Mouse (Mus musculus) kidney, postnatal 0 days (tissue): ENCODE results near the gene Hspa1l. TPM values are rescaled to one million over a fixed set of nuclear protein-coding genes. Genes with fewer than 3 reads are reported as not detected.
A peak's percentile ranks its signal among the peaks of the same experiment; 100 is the strongest.
"Not testable (repeated sequence)": the region's sequence is repeated elsewhere in the genome, so short reads cannot be mapped to it uniquely, and the experiment has no call there.

Source experiments
- ATAC-seq: fragments of 200-750 bp; cut with Nextera tagmentation; replicated peaks from 2 replicates; pipeline ENCODE4 v1.8.0; 2017; ENCODE audit warnings: low read depth, moderate number of reproducible peaks, moderate TSS enrichment, moderate library complexity; ENCODE audit not compliant: low FRiP score
- DNase-seq: peaks from one replicate; pipeline ENCODE4 v3.0.0-alpha.2; 2016; ENCODE audit warnings: low spot score
- H3K27ac ChIP-seq: fragments of 300-500 bp; sonication (generic); 2 replicates; pipeline ENCODE4 v1.5.1; 2014; ENCODE audit warnings: mild to moderate bottlenecking
- H3K27me3 ChIP-seq: fragments of 300-500 bp; sonication (generic); 2 replicates; pipeline ENCODE4 v1.6.1; 2014; ENCODE audit warnings: low read length, mixed read lengths; ENCODE audit not compliant: insufficient read depth
- H3K36me3 ChIP-seq: fragments of 300-500 bp; sonication (generic); 2 replicates; pipeline ENCODE4 v1.6.1; 2014; ENCODE audit warnings: low read length, mixed read lengths; ENCODE audit not compliant: insufficient read depth
- H3K4me1 ChIP-seq: fragments of 300-500 bp; sonication (generic); replicated peaks from 2 replicates; pipeline ENCODE4 v1.6.1; 2014; ENCODE audit warnings: antibody characterized with exemption, low read length, mixed read lengths; ENCODE audit not compliant: insufficient read depth
- H3K4me2 ChIP-seq: fragments of 300-500 bp; sonication (generic); 2 replicates; pipeline ENCODE4 v1.6.1; 2014; ENCODE audit warnings: mild to moderate bottlenecking, low read length, moderate library complexity, mixed read lengths
- H3K4me3 ChIP-seq: fragments of 300-500 bp; sonication (generic); replicated peaks from 2 replicates; pipeline ENCODE4 v1.5.1; 2014; ENCODE audit warnings: low read depth, low read length
- H3K9ac ChIP-seq: fragments of 300-500 bp; sonication (generic); 2 replicates; pipeline ENCODE4 v1.6.1; 2014; ENCODE audit warnings: low read depth, low read length
- H3K9me3 ChIP-seq: fragments of 300-500 bp; sonication (generic); replicated peaks from 2 replicates; pipeline ENCODE4 v1.6.1; 2016; ENCODE audit warnings: low read length, inconsistent platforms, mixed read lengths
- CTCF ChIP-seq: IDR thresholded peaks from 2 replicates; pipeline ENCODE4 v1.5.1; 2016; ENCODE audit warnings: antibody characterized with exemption, low read depth, mild to moderate bottlenecking, moderate library complexity
- WGBS: fragments of 180-500 bp; shearing (Covaris S2); extraction: QIAGEN DNeasy Blood & Tissue Kit; methylation state at CpG from one replicate; pipeline ENCODE4 v1.1.7; 2014; 5-methylcytosine and 5-hydroxymethylcytosine counted together
- polyA plus RNA-seq: library from polyadenylated mRNA; unstranded; fragments of >200 nt; fragmentation: Nextera tagmentation; extraction: Ambion mirVana; gene quantifications from 2 replicates; pipeline ENCODE4 v1.2.1, GENCODE M21; 2015

Gene Hspa1l
- polyA plus RNA-seq, 1 experiment from 2014 or later, result 0.72 TPM

GRCm38 (mm10) chr17:34998526-34999430 lies 26.3 kb downstream of the Hspa1l start:
- 93% methylated on average over 15 of the region's 15 CpGs for WGBS
- DNase-seq (no peak), ATAC-seq (no peak)
- Histone ChIP-seq H3K4me1 (peaks cover 14% of the 10 kb centered on the region), H3K4me2 (peak overlapping the region; percentile 68; the same call in 1 of the 2 replicates), H3K9me3 (no peaks in the 10 kb centered on the region), H3K36me3 (no peaks in the 10 kb centered on the region), H3K27ac (no peak overlapping the region), H3K27me3 (no peaks in the 10 kb centered on the region), H3K4me3 (no peak overlapping the region), H3K9ac (no peak overlapping the region)
- TF ChIP-seq CTCF, result no peak

- H3K27me3 ChIP-seq, H3K9me3 ChIP-seq, ATAC-seq: not testable (repeated sequence)
- DNase-seq, result peak; percentile 19
- peaks cover 10% of the 10 kb centered on the region for H3K36me3 ChIP-seq
- H3K27ac ChIP-seq, result peak overlapping the region; percentile 98
- 16% methylated on average over 28 of the region's 32 CpGs for WGBS
- peaks cover 14% of the 10 kb centered on the region for H3K4me1 ChIP-seq
- peak overlapping the region; percentile 85 for H3K9ac ChIP-seq
- H3K4me2 ChIP-seq, result peak overlapping the region; percentile 100
- H3K4me3 ChIP-seq, result peak overlapping the region; percentile 78
Observed at GRCm38 (mm10) chr17:34999871-35000716, 27.6 kb downstream of the Hspa1l start.

- H3K9me3 ChIP-seq, result no peaks in the 10 kb centered on the region
- peaks cover 18% of the 10 kb centered on the region for H3K36me3 ChIP-seq
- H3K27ac ChIP-seq, result peak within 1 kb of the TSS; percentile 98
- H3K27me3 ChIP-seq, result no peaks in the 10 kb centered on the region
- peak within 1 kb of the TSS; percentile 78 for H3K4me3 ChIP-seq
- under 1% methylated on average over 81 of the region's 83 CpGs for WGBS
- DNase-seq (peak; percentile 91), ATAC-seq (peak; percentile 91)
- peaks cover 14% of the 10 kb centered on the region for H3K4me1 ChIP-seq
- peak within 1 kb of the TSS; percentile 100 for H3K4me2 ChIP-seq
- peak within 1 kb of the TSS; percentile 85 for H3K9ac ChIP-seq
- no peak for TF ChIP-seq CTCF
Observed at GRCm38 (mm10) chr17:35000717-35001451, 28.4 kb downstream of the Hspa1l start, which contains the start of gene Vars. Gene Vars, plus strand, starts transcription at chr17:35000987.

GRCm38 (mm10) chr17:35001452-35002152 lies 29.1 kb downstream of the Hspa1l start:
- Histone ChIP-seq H3K9ac (peak overlapping the region; percentile 85), H3K27ac (peak overlapping the region; percentile 98), H3K9me3 (no peaks in the 10 kb centered on the region), H3K4me1 (peaks cover 14% of the 10 kb centered on the region), H3K27me3 (no peaks in the 10 kb centered on the region), H3K4me3 (peak overlapping the region; percentile 78), H3K36me3 (peaks cover 21% of the 10 kb centered on the region), H3K4me2 (peak overlapping the region; percentile 100)
- DNase-seq (peak; percentile 49), ATAC-seq (peak; percentile 22)
- TF ChIP-seq CTCF, result no peak
- WGBS, result under 1% methylated on average over 35 of the region's 35 CpGs

- WGBS, result 4% methylated on average over 12 of the region's 12 CpGs
- DNase-seq (peak; percentile 52), ATAC-seq (no peak)
- H3K9me3 ChIP-seq, result no peaks in the 10 kb centered on the region
- H3K36me3 ChIP-seq, result peaks cover 23% of the 10 kb centered on the region
- H3K27me3 ChIP-seq, result no peaks in the 10 kb centered on the region
- peak overlapping the region; percentile 100 for H3K4me2 ChIP-seq
- no peak for TF ChIP-seq CTCF
- peaks cover 14% of the 10 kb centered on the region for H3K4me1 ChIP-seq
- peak overlapping the region; percentile 85 for H3K9ac ChIP-seq
- H3K27ac ChIP-seq, result peak overlapping the region; percentile 98
- H3K4me3 ChIP-seq, result peak overlapping the region; percentile 78
Observed at GRCm38 (mm10) chr17:35002153-35002865, 29.8 kb downstream of the Hspa1l start.
